12 mouse cellular contexts compared by ENCODE assay signal in genomic region chr6:91489872-91490271, GRCm38 (mm10). TPM values are rescaled to one million over a fixed set of nuclear protein-coding genes. Genes with fewer than 3 reads are reported as not detected.
A peak's percentile ranks its signal among the peaks of the same experiment; 100 is the strongest.
DNase-seq lines count a peak whose midpoint lies in the region; ATAC-seq and TF ChIP-seq lines count a peak whose summit lies in the region.
"Had no signal": no experiment of that assay in that cellular context is flagged by ENCODE, and none has a peak within 500 bp of the region (broad histone marks: within the 10 kb centered on the region; RNA-seq: fewer than 3 reads in every experiment).

No protein-coding gene starts in this region.

- no peak for ATAC-seq in megakaryocyte, adult 5-6 weeks (ENCODE audit: poor library complexity, severe bottlenecking)
- no peak for ATAC-seq in erythroid progenitor cell, adult 5-6 weeks (replicated peaks; ENCODE audit: low FRiP score, poor library complexity, severe bottlenecking)
- ATAC-seq: liver, embryonic 12.5 days had no signal

- H3K4me3 ChIP-seq in gastrocnemius, adult 2 months = peak overlapping the region; percentile 47
- H3K4me3 ChIP-seq in megakaryocyte, embryonic 14.5 days (replicated peaks) = peak overlapping the region; percentile 64
- H3K4me3 ChIP-seq in thymus, adult 2 months (ENCODE audit: control insufficient read depth, insufficient read depth, low read length) = no peak overlapping the region
- H3K4me3 ChIP-seq: embryonic facial prominence, embryonic 13.5 days; heart, embryonic 15.5 days; liver, embryonic 12.5 days had no signal

- no peaks in the 10 kb centered on the region for H3K9me3 ChIP-seq in megakaryocyte, embryonic 14.5 days
- H3K9me3 ChIP-seq: embryonic facial prominence, embryonic 13.5 days; heart, embryonic 15.5 days; liver, embryonic 12.5 days had no signal

- 93% methylated on average over 10 of the region's 10 CpGs for WGBS in thymus, adult 2 months

- H3K27me3 ChIP-seq in megakaryocyte, embryonic 14.5 days (replicated peaks) = no peaks in the 10 kb centered on the region
- no peaks in the 10 kb centered on the region for H3K27me3 ChIP-seq in thymus, adult 2 months (ENCODE audit: control insufficient read depth, insufficient read depth, low read length)
- H3K27me3 ChIP-seq: embryonic facial prominence, embryonic 13.5 days; heart, embryonic 15.5 days; liver, embryonic 12.5 days had no signal

- H3K27ac ChIP-seq in gastrocnemius, adult 2 months = peak overlapping the region; percentile 86
- H3K27ac ChIP-seq in thymus, adult 2 months (ENCODE audit: control insufficient read depth, insufficient read depth, low read length) = no peak overlapping the region
- H3K27ac ChIP-seq: embryonic facial prominence, embryonic 13.5 days; heart, embryonic 15.5 days; liver, embryonic 12.5 days had no signal

- H3K4me1 ChIP-seq in megakaryocyte, embryonic 14.5 days = peaks cover 73% of the 10 kb centered on the region
- peaks cover 7% of the 10 kb centered on the region for H3K4me1 ChIP-seq in thymus, adult 2 months (replicated peaks; ENCODE audit: control insufficient read depth, insufficient read depth, low read length)
- H3K4me1 ChIP-seq: embryonic facial prominence, embryonic 13.5 days had no signal

- peaks cover 87% of the 10 kb centered on the region for H3K36me3 ChIP-seq in megakaryocyte, embryonic 14.5 days (replicated peaks; ENCODE audit: low read length)
- H3K36me3 ChIP-seq in thymus, adult 2 months (ENCODE audit: control insufficient read depth, insufficient read depth, low read length) = peaks cover 47% of the 10 kb centered on the region

- TF ChIP-seq POLR2A in thymus, adult 2 months (IDR thresholded peaks at IDR 0.05; ENCODE audit: control insufficient read depth, extremely low read depth, insufficient read depth, low read length, poor library complexity) = no peak

- peak; percentile 62 for DNase-seq in gastrocnemius, adult 2 months
- DNase-seq in gastrocnemius, postnatal 36 days = no peak
- peak; percentile 54 to 68 for DNase-seq in layer of hippocampus, adult 8-10 months (ENCODE audit: low spot score in 2 of 2)
- DNase-seq in right cerebral cortex, postnatal 36 days (ENCODE audit: low spot score in 2 of 2) = peak; percentile 39 to 53
- no peak for DNase-seq in thymus, adult 2 months
- DNase-seq: midbrain, embryonic 14.5 days had no signal

- intact Hi-C loops in gastrocnemius, adult 2 months (cut with DNase I) = no loop called here
- intact Hi-C loops in gastrocnemius, postnatal 36 days (cut with DNase I) = no loop called here

- TF ChIP-seq CTCF in gastrocnemius, adult 2 months (IDR thresholded peaks at IDR 0.05) = no peak
- no peak for TF ChIP-seq CTCF in thymus, adult 2 months (IDR thresholded peaks at IDR 0.05; ENCODE audit: borderline replicate concordance, control insufficient read depth, extremely low read depth, insufficient read depth, low read length, poor library complexity)

RNA-seq across cellular contexts. Expression of gene Tmem43, which starts 16.4 kb away (rescaled TPM):
- 10 to 100 TPM; 21.0 to 25.3 TPM for total RNA-seq in gastrocnemius, adult 2 months (2021)
- total RNA-seq in gastrocnemius, postnatal 36 days (2021) = 10 to 100 TPM; 25.2 to 31.1 TPM
- polyA plus RNA-seq in megakaryocyte, embryonic 14.5 days (2012; ENCODE audit: insufficient read depth, low replicate concordance) = 1.5 and 3.9 TPM in 2 replicates
- 62.2 and 66.7 TPM in 2 replicates for total RNA-seq in megakaryocyte, adult 5-6 weeks (2015)
- total RNA-seq in megakaryocyte, adult 5-6 weeks (2017) = 87.3 and 104 TPM in 2 replicates
- total RNA-seq in layer of hippocampus, adult 8-10 months (2022) = 10 to 100 TPM; 31.1 to 35.9 (median 34.1) TPM
- total RNA-seq in erythroid progenitor cell, adult 5-6 weeks (2015; ENCODE audit: low replicate concordance) = 6.7 and 6.8 TPM in 2 replicates
- total RNA-seq in erythroid progenitor cell, adult 5-6 weeks (2017; ENCODE audit: low replicate concordance) = 6.3 and 19.0 TPM in 2 replicates
- 71.0 and 71.1 TPM in 2 replicates for polyA plus RNA-seq in thymus, adult 2 months (2012; rRNA removed)

RNA-seq across cellular contexts. Expression of gene Chchd4, which starts 16.5 kb away (rescaled TPM):
- total RNA-seq in gastrocnemius, adult 2 months (2021) = 10 to 100 TPM in 1 of 2 experiments, 1 to 10 TPM in 1; 8.0 to 10.2 TPM
- 1 to 10 TPM; 8.2 TPM for total RNA-seq in gastrocnemius, postnatal 36 days (2021)
- 0.79 and 6.6 TPM in 2 replicates for polyA plus RNA-seq in megakaryocyte, embryonic 14.5 days (2012; ENCODE audit: insufficient read depth, low replicate concordance)
- 6.2 and 7.3 TPM in 2 replicates for total RNA-seq in megakaryocyte, adult 5-6 weeks (2015)
- total RNA-seq in megakaryocyte, adult 5-6 weeks (2017) = 6.1 and 7.1 TPM in 2 replicates
- total RNA-seq in layer of hippocampus, adult 8-10 months (2022) = 10 to 100 TPM; 20.7 to 23.4 (median 22.2) TPM
- 2.9 and 4.0 TPM in 2 replicates for total RNA-seq in erythroid progenitor cell, adult 5-6 weeks (2015; ENCODE audit: low replicate concordance)
- total RNA-seq in erythroid progenitor cell, adult 5-6 weeks (2017; ENCODE audit: low replicate concordance) = 2.3 and 3.0 TPM in 2 replicates
- 4.7 and 5.1 TPM in 2 replicates for polyA plus RNA-seq in thymus, adult 2 months (2012; rRNA removed)

RNA-seq across cellular contexts. Expression of gene Xpc, which starts 25.8 kb away (rescaled TPM):
- total RNA-seq in gastrocnemius, adult 2 months (2021) = 1 to 10 TPM; 7.6 to 8.3 TPM
- 1 to 10 TPM; 6.5 to 7.2 TPM for total RNA-seq in gastrocnemius, postnatal 36 days (2021)
- 0.45 and 3.5 TPM in 2 replicates for polyA plus RNA-seq in megakaryocyte, embryonic 14.5 days (2012; ENCODE audit: insufficient read depth, low replicate concordance)
- 9.6 and 11.6 TPM in 2 replicates for total RNA-seq in megakaryocyte, adult 5-6 weeks (2015)
- 36.8 and 41.5 TPM in 2 replicates for total RNA-seq in megakaryocyte, adult 5-6 weeks (2017)
- 10 to 100 TPM; 11.7 to 16.0 (median 13.7) TPM for total RNA-seq in layer of hippocampus, adult 8-10 months (2022)
- 3.2 and 5.4 TPM in 2 replicates for total RNA-seq in erythroid progenitor cell, adult 5-6 weeks (2015; ENCODE audit: low replicate concordance)
- total RNA-seq in erythroid progenitor cell, adult 5-6 weeks (2017; ENCODE audit: low replicate concordance) = 4.7 and 6.4 TPM in 2 replicates
- 18.0 and 18.7 TPM in 2 replicates for polyA plus RNA-seq in thymus, adult 2 months (2012; rRNA removed)

RNA-seq across cellular contexts. Expression of gene Lsm3, which starts 25.9 kb away (rescaled TPM):
- total RNA-seq in gastrocnemius, adult 2 months (2021) = 10 to 100 TPM; 22.7 to 37.0 TPM
- 10 to 100 TPM; 25.7 to 28.9 TPM for total RNA-seq in gastrocnemius, postnatal 36 days (2021)
- 10.3 TPM in 1 of 2 replicates, not detected in the other for polyA plus RNA-seq in megakaryocyte, embryonic 14.5 days (2012; ENCODE audit: insufficient read depth, low replicate concordance)
- total RNA-seq in megakaryocyte, adult 5-6 weeks (2015) = 84.7 and 89.8 TPM in 2 replicates
- 196 and 288 TPM in 2 replicates for total RNA-seq in megakaryocyte, adult 5-6 weeks (2017)
- total RNA-seq in layer of hippocampus, adult 8-10 months (2022) = 10 to 100 TPM; 32.4 to 35.7 (median 32.9) TPM
- total RNA-seq in erythroid progenitor cell, adult 5-6 weeks (2015; ENCODE audit: low replicate concordance) = 92.6 and 97.3 TPM in 2 replicates
- 114 and 121 TPM in 2 replicates for total RNA-seq in erythroid progenitor cell, adult 5-6 weeks (2017; ENCODE audit: low replicate concordance)
- 38.0 and 46.1 TPM in 2 replicates for polyA plus RNA-seq in thymus, adult 2 months (2012; rRNA removed)

Comparison
In these comparisons a context has a peak if more than half of its experiments do, and no peak if none do; other contexts are left out.
1. DNase-seq: peak in gastrocnemius, adult 2 months (single experiment), layer of hippocampus, adult 8-10 months (2 of 2) and right cerebral cortex, postnatal 36 days (2 of 2); none in gastrocnemius, postnatal 36 days (0 of 2) and thymus, adult 2 months (single experiment).